Mouse (Mus musculus) ovary, postnatal 36 days (tissue): ENCODE measurements at regions not wholly inside any gene's neighbourhood (a gene's known extent, or its start where the extent isn't known, plus 50 kb on each side); places are given as distances from the start of the nearest gene placed in this dataset.

Experiments
- DNase-seq: peaks from one replicate; pipeline ENCODE4 v3.0.0; 2022; ENCODE audit warnings: low spot score, mixed read lengths

DNA sequence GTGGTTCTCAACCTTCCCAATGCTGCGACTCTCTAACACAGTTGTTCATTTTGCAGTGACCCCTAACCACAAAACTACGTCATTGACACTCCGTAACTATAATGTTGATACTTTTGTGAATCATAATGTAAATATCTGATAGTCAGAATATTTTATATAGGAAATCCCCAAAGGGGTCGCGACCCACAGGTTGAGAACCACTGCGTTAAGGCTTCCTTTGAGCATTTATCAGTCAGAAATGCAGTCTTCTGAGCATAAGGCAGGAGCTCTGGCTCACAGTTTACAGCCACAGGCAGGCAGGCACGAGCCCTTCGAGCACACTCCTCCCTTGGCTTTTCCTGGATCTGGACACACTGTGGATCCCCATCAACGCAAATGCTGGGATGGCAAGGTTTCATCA is 57.0 kb downstream of the Nxnl2 start:
- DNase-seq, result no peak

DNA sequence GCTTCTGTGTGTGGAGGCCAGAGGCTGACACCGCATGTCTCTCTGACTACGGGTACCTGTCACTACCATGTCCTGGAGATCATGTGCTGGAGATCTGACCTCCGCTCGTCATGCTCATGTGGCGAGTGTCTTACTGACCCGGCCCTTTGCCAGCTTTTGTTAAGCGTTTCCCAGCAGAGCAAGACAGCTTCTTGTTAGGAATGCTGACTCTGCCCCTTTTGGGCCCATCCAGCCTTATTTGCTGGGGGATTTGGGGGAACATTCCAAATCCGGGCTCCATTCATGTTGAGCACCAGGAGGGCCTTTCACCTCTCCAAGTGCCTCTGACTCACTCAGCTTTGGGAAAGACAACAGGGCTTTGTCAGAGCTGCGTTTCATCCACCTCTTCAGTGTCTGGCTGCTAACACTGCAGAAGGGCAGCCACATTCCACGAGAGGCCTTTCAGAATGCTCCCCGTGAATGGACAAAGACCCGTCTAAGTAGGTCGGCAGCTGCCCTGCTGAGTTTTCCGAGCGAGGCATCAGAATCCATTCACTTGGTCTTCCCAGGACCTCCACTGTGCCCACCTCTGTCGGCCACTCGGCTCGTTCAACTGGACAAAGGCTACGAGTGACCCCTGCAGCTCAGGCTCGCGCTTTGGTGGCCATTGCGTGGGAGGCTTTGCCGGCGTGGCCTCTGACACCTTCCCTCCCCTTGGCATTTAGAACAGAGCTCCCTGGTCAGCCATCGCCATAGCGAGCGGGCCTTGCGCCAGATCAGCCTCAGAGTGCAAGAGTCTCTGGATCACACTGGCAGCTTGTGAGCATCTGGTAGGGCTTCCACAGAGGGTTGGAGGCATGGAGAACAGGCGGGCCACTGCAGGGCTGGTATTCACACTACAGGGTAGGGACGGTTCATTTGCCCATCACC is 58.3 kb downstream of the Nxnl2 start:
- no peak for DNase-seq

DNA sequence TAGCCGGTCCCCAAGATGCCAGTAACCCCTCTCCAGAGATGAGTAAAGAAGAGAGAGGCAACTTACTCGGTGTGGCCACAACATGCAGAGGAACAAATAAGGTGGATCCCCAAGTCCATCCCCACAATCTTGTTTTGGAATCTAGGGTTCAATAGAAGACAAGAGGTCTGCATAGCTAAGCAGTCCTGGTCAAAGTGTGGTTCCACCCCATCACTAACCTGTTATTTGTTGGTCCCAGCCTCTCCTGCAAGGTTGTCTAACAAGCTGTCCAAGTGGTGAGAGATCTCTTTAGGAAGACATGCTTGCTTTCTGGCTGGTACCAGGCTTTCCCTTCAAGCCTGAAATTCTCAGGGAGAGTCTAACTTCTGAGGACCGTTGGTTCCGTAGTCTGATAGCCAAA is 59.0 kb downstream of the Nxnl2 start:
- no peak for DNase-seq

DNA sequence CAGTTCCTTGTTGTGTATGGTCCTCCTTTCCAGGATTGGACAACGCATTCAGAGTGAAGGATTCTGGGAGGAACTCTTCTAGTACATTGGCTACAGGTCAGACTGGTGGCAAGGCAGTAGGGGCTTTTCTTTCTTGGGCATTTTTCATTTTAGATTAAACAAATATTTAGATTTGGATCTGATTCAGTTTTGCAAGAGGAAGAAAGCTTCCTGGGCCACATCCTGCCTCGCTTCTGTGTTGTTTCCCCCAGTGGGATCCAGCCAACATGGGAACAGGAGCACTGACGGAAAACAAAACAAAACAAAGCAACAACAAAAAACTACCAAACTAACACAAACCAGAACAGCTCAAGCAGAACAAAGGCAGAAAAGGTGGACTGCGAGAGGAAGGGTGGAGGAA is 60.8 kb downstream of the Nxnl2 start:
- no peak for DNase-seq

DNA sequence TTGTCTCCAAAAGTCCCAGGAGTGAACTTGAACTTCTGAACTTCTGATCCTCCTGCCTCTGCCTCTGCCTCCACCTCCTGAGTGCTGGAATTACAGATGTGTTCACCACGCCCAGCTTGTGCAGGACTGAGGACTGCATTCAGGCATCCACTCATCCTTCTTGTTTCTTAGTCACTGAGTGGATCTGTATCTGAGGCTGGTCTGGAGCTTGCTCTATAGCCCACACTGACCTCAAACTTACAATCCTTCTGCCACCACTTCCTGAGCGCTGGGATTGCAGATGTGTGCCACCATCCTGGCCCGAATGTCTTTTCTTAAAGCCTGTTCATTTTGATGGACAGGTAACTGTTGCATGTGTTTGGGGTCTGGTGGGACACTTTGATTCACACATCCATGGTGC is 76.6 kb downstream of the Nxnl2 start:
- DNase-seq, result no peak

DNA sequence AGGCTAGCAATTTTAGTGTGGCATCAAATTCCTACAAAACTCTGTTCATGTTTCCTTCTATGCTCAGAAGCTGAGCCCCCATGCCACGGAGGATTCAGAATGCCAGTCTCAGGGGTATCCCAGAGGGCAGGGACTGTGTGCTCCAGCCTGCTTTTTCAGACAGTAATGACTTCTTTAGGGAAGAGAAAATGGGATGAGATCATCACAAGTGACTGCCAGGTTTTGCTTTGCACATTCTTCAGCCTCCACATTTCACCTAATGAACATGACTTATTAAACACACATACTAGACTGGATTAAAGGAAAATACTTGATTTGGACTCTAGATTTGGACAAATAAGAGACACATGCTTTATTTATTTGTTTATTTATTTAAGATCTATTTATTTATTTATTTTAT is 82.5 kb downstream of the Nxnl2 start:
- no peak for DNase-seq

DNA sequence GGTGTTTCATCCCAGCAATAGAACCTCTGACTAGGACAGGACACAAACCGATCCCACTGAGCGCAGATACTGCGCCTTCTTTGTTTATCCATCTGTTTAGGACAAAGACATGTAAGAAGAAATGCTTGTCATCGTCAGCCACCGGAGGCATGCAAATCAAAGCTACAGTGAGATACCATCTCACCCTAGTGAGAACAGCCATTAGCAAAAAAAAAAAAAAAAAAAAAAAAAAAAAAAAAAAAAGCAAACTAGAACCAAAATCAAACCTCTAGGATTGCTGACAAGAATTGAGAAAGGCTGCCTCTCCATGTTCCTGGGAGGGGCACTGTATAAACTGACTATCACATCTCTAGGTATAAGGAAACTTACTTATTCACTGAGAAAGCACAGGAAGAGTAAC is 84.9 kb downstream of the Nxnl2 start:
- DNase-seq, result no peak

DNA sequence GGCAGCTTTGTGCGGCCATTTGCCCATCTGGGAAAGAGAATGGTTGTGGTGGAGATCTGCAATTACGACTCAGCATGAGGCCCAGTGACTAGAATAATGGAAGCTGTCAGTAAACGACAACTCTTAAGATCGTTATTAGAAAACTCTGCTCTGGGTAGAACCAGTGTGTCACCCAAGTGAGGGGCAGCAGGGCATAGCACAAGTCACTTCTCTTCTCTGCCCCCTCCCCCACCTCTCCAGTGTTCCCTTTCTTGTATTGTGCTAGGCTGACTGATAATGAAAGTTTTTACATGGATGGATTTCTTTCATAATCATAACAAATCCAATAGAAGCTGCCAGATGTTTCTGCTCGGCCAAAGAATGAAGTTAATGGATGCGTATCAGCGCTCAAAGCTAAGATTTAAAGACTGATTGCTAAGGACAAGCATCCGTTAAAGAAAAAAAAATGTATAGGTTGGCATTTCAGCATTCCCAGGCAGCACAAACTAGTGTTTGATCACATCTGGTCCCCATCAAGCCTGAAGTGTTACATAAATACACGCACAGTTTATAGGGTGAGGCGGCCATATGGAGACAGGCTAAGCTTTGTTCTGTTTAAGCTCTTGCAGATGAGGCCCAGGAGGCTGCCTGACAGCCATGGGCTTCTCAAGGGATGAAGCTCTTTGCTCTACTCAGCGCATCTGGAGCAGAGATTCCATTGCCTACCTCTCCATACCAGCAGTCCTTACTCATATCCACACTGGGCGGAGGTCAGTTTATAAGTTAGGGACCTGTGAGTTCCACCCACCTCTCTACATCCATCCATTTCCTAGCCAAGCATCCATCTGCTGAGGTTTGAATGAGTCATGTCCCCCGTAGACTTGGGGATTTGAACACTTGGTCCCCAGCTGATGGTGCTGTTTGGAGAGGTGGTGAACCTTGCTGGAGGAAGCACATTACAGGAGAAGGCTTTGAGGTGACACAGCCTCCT is 88.2 kb downstream of the Nxnl2 start:
- DNase-seq, result no peak

DNA sequence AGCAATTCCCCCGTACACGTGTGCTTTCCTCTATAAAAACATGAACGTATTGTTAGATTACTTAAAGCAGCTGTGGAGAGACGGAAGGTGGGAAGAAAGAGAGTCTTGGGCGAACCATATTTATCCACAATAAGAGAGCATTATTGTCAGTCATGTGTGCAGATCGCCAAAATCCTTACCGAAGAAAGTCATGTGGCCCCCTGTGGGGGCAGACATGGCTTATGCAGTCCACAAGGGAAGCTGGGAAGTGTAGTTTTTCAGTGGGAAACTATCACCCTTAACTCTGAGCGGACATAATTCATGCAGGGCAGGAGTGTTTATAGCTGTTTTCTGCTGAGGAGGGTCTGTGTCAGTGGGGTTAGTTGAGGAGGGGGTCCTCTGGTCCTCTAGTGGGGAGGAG is 90.8 kb downstream of the Nxnl2 start:
- no peak for DNase-seq

DNA sequence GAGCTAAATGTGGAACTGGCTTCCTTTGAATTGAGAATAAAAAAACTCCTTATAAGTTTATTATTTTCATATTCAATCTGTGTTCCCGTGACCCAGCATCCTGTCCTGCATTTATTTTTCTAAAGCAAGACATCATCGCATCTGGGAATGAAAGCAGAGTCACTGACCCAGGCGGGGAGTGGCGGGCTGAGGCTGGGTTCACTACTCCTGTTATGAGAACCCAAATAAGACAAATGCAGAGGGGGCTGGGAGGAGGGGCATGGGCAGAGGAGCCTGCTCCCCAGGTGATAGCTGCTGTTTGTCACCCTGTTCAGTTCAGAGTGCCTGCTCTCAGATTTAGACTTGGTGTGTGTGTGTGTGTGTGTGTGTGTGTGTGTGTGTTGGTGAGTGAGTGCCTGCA is 102.0 kb downstream of the Nxnl2 start:
- DNase-seq, result no peak

DNA sequence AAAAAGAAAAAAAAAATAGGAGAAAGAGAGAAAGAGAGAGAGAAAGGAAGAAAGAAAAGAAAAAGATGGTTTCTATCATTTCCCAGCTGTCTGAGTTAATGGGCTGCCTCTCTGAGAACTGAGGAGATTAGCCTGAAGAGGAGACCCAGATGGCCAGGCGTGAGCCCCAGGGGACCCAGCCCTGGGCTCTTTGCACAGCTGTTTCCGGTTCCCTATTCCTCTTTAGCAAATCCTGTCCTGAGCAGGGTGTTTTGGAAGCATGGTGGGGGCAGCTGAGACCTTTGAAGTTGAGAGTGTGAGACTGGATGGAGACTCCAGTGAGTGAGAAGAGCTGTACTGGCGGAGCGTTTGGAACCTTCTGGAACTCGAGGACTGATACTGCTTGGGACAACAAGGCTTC is 103.8 kb downstream of the Nxnl2 start:
- no peak for DNase-seq

DNA sequence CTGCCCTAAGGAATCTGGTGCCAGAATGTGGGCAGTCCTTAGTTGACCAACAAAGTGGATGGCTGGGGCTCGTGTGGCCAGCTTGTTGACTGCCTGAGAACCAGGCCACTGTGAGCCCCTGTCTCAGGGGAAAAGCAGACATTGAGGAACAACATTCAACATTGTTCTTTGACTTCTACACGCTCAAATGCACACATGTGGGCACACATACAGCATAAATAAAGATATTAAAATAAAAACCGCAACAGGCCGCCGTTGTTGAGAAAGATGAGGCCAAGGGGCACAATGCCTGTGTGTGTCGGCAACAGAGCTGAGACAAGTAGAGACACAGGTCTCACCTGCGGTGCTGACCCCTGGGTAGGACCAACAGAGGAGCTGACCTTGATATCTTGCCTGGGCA is 105.8 kb downstream of the Nxnl2 start:
- no peak for DNase-seq

DNA sequence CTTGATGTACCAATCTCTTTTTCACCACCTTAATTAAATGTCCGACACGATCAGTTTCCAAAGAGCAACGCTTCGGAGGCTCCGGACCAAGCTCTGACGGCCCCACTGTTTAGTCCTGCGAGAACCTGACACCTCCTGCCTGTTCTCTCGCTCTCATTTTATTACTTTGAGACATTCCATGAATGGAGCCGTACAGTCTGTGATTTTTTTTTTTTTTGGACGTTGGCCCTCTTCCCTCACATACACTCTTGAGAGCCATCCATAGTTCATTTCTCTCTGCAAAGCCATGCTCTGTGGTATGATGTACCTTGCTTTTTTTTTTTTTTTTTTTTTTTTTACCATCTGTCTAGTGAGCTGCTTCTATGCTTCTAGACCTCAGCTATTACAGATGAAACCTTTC is 106.7 kb downstream of the Nxnl2 start:
- DNase-seq, result no peak

DNA sequence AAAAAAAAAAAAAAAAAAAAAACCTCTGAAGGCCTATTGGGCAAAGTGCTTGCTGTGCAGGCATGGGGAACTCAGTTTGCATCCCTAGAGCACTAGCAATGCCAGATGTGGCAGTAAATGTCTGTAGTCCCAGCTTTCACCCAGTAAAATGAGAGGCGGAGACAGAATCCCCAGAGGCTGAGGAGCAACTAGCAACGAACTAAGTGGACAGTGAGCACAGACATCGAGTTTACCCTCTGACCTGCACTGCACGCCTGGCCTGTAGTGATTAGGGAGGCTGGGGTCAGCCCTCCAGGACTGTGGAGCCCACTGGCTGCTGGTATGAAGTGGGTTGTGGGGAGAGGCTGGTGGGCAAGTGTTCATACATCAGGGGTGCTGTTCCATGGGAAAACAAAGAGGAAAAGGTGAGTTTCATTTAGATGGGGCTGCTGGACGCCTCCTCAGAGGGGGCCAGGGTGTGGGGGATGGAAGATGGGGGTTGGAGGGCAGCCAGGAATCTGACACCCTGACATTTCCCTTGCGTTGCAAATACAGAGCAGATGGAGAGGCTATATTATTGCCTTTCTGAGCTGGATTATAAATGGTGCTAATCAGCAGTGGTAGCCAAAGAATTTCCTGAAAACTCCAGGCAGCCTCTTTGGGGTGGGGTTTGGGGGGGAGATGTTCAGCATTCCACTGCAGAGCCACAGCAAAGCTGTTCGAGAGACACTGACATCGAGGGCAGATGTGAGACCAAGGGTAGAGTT is 109.0 kb downstream of the Nxnl2 start:
- DNase-seq, result no peak

DNA sequence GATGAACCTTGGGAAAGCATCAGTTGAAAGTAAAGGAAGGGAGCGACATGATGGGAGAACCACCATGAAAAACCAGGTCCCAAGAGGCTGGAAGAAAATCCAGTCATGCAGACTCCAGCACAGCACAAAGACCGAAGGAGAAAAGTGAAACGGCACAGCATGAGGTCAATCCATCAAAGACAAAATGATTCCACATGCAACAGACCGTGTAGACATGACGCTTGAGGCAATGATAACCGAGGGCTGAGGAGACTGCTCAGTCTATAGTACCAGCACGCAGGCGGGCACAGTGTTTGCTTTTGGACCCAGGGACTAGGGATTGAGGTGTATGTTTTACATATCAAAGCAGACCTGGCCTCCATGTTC is 109.5 kb downstream of the Nxnl2 start:
- no peak for DNase-seq

DNA sequence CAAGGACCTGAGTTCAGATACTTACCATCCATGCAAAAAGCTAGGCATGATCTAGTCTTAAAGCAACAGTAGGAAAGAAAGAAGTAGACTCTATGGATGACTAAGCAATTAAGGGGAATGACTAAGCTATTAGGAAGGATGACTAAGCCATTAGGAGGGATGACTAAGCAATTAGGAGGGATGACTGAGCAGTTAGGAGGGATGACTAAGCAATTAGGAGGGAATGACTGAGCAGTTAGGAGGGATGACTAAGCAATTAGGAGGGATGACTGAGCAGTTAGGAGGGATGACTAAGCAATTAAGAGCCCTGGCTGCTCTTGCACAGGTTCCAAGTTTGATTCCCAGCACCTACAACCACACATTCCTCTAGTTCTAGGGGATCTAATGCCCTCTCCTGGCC is 113.9 kb downstream of the Nxnl2 start:
- no peak for DNase-seq

DNA sequence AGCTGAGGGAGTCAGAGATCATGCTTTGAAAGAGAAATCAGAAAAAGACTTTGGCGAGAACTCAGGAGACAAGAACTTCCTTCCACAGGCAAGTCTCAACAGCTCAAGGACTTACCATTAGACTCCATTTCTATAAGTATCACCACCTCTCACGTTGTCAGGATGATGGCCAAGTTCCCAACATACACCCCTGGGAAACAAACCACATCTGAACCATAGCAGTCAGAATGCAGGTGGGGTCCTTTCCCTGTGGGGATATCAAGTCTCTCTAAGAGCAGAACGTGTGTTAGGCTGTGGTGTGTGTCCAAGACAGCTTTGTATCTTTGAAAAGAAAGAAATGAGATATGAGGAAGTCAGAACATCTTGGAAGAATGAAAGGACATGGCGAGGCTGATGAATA is 118.6 kb downstream of the Nxnl2 start:
- DNase-seq, result no peak

DNA sequence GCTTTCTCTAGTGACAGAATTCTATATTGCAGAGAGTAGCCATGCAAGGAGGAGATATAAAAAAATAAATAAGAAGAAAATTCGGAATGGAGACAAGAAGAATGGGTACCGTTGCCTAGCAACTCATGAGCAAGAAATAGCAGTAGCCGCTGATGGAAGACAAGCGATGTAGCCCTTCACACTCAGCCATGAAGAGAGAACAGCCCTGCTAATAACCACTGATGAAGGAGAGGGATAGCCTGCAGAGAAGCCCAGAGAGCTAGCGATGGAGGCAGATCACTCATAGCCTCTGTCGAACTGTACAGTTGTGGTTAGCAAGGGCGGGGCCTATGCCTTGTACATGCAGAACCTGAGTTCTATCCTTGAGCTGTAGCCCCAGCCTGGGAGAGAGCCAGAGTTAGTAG is 118.4 kb upstream of the S1pr3 start:
- no peak for DNase-seq

DNA sequence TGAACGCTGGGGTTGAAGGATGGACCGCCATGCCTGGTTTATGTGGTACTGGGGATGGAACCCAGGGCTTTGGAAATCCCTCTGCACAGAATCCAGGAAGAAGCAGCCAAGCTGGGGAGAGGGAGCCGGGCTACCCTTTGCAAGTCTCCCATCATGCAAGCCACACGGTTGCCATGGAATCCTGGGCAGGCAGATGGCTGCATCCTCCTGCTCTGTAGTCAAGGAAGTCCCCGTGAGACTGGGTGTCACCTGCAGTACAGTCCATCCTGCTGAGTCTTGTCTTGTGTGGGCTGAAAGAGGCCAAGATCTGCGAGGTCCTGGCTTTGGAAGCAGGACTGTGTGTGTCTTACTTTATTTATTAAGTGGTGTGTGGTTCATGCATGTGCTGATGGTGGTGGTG is 117.5 kb upstream of the S1pr3 start:
- DNase-seq, result no peak

DNA sequence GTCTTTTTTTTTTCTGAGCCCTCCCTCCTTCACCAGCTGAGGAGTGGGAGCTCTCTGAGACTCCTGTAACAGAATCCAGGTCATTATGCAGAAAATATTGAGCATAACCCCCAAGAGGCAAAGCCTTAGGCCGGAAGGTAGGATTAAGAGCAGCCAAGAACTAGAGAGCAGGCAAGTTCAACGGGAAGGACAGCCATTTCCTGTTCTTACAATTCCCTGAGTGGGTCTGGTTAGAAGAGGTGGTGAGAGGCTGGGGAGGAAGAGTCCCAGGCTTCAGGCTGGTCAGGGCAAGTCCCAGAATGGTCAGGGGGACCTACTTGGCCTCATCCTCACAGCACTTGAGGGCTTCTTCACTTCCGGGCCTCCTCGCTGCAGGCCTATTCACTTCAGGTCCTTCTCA is 115.4 kb upstream of the S1pr3 start:
- no peak for DNase-seq

DNA sequence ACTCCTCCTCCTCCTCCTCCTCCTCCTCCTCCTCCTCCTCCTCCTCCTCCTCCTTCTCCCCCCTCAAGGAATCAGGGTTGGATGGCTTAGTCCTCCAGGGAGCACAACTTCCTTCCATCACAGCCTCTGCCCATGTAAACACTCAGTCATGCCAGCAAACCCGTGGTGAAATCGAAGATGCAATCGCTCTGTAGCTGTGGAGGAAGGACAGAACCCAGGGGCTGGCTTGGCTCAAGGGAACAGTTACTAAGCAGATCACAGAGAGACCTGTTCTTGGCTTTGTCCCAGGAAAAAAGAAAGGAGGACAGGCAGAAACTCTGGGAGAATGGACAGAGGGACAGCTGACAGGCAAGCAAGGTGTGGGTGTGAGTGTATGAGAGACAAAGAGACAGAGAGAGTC is 112.6 kb upstream of the S1pr3 start:
- DNase-seq, result no peak

DNA sequence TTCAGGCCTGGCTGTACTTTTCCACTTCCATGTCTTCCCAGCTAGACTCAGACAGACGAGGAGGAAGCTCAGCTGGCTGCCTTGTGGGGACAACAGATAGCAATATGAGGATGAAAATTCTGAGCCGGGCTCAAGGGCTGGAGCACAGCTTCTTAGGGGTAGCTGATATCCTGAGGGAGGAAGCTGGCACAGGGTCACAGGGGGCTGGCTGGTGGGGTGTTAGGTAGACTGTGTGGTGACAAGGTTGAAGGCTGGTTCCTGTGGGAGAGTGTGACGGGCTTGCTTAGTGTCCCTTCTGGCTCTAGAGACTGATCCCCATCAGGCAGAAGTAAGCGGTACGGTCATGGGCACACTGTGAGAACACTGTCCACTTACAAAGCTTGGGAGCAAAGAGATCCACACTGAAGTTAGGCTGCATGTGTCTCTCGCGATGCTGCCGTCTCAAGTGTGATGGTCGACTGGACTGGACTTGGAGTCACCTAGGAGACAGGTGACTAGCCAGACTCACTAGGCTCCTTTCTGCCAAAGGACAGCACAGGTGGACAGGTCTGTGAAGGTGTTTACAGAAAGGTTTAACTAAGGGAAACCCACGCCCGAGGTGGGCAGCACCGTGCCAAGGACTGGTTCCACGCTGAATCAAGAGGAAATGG is 111.1 kb upstream of the S1pr3 start:
- no peak for DNase-seq
